Mouse (Mus musculus): ENCODE data around the gene Nr2c1.

Gene Nr2c1

GRCm38 (mm10) chr10:94204973-94205372 lies 57.1 kb downstream of the Nr2c1 start:
- in situ Hi-C loops (cut with MboI, MseI): no loop called here

GRCm38 (mm10) chr10:94210718-94211618 lies 63.1 kb downstream of the Nr2c1 start:
- in situ Hi-C loops (cut with MboI, MseI): no loop called here

- in situ Hi-C loops (cut with MboI, MseI): no loop called here
These were observed 63.9 kb downstream of the Nr2c1 start for GRCm38 (mm10) chr10:94211725-94212124.

- in situ Hi-C loops (cut with MboI, MseI): no loop called here
These were observed 77.4 kb downstream of the Nr2c1 start for GRCm38 (mm10) chr10:94225026-94225750.

GRCm38 (mm10) chr10:94230172-94230981 lies 82.6 kb downstream of the Nr2c1 start:
- in situ Hi-C loops (cut with MboI, MseI): no loop called here

GRCm38 (mm10) chr10:94231025-94231424 lies 83.2 kb downstream of the Nr2c1 start:
- in situ Hi-C loops (cut with MboI, MseI): no loop called here

GRCm38 (mm10) chr10:94235200-94235599 lies 87.4 kb downstream of the Nr2c1 start:
- in situ Hi-C loops (cut with MboI, MseI): no loop called here

- in situ Hi-C loops (cut with MboI, MseI): no loop called here
These were observed 93.5 kb downstream of the Nr2c1 start for GRCm38 (mm10) chr10:94241346-94241745.
